Mouse (Mus musculus): ENCODE data around the gene Tmem121. TPM values are rescaled to one million over a fixed set of nuclear protein-coding genes. Genes with fewer than 3 reads are reported as not detected.

The Tmem121 gene
- polyA plus RNA-seq, 1 experiment from 2014 or later, result 11.4 TPM

Other genes starting within 250 kb of the Tmem121 start
- gene Nudt14, start 243.8 kb upstream of the Tmem121 start, polyA plus RNA-seq (2016; fragmentation: Nextera tagmentation; extraction: Ambion mirVana), result 78.1 and 83.8 TPM in 2 replicates
- 22.3 and 23.0 TPM in 2 replicates for gene Btbd6, start 209.4 kb upstream of the Tmem121 start, polyA plus RNA-seq (2016; fragmentation: Nextera tagmentation; extraction: Ambion mirVana)
- gene Brf1, start 185.2 kb upstream of the Tmem121 start, polyA plus RNA-seq (2016; fragmentation: Nextera tagmentation; extraction: Ambion mirVana), result 59.8 and 60.9 TPM in 2 replicates
- gene Pacs2, start 171.4 kb upstream of the Tmem121 start, polyA plus RNA-seq (2016; fragmentation: Nextera tagmentation; extraction: Ambion mirVana), result 13.7 and 14.3 TPM in 2 replicates
- not detected in 2 replicates for gene Tex22, start 111.4 kb upstream of the Tmem121 start, polyA plus RNA-seq (2016; fragmentation: Nextera tagmentation; extraction: Ambion mirVana)
- gene Mta1, start 87.7 kb upstream of the Tmem121 start, polyA plus RNA-seq (2016; fragmentation: Nextera tagmentation; extraction: Ambion mirVana), result 20.3 and 21.0 TPM in 2 replicates
- gene Crip2, start 45.7 kb upstream of the Tmem121 start, polyA plus RNA-seq (2016; fragmentation: Nextera tagmentation; extraction: Ambion mirVana), result 91.8 and 96.4 TPM in 2 replicates
- gene Crip1, start 39.6 kb upstream of the Tmem121 start, polyA plus RNA-seq (2016; fragmentation: Nextera tagmentation; extraction: Ambion mirVana), result 53.6 and 57.1 TPM in 2 replicates
- 57.5 and 59.4 TPM in 2 replicates for gene Tedc1, start 29.5 kb upstream of the Tmem121 start, polyA plus RNA-seq (2016; fragmentation: Nextera tagmentation; extraction: Ambion mirVana)

Measured in embryonic facial prominence, embryonic 10.5 days (tissue).